8 mouse cellular contexts compared by ENCODE assay signal in genomic region chr5:151056920-151057294, GRCm38 (mm10).
DNase-seq lines count a peak whose midpoint lies in the region; ATAC-seq lines count a peak whose summit lies in the region.

No protein-coding gene starts in this region.

- no peak overlapping the region for H3K4me2 ChIP-seq in midbrain, embryonic 13.5 days (replicated peaks)
- H3K4me2 ChIP-seq in midbrain, embryonic 16.5 days (ENCODE audit: low read length): no peak overlapping the region
- no peak overlapping the region for H3K4me2 ChIP-seq in limb, embryonic 15.5 days
- no peak overlapping the region for H3K4me2 ChIP-seq in stomach, embryonic 16.5 days (ENCODE audit: low read depth, low read length)

- peak; percentile 28 to 29 for DNase-seq in heart, postnatal 14 days
- no peak for DNase-seq in spleen, adult 18-20 months
- DNase-seq in layer of hippocampus, adult 8-10 months (ENCODE audit: low spot score in 2 of 2): no peak

- intact Hi-C loops in heart, postnatal 14 days (cut with DNase I): loop anchor here (5.0 kb wide), 2 partner anchors 75 to 135 kb away; no protein-coding TSS in a partner anchor

- no peaks in the 10 kb centered on the region for H3K27me3 ChIP-seq in midbrain, embryonic 13.5 days
- no peaks in the 10 kb centered on the region for H3K27me3 ChIP-seq in midbrain, embryonic 16.5 days (ENCODE audit: control insufficient read depth, insufficient read depth, low read depth, low read length)
- no peaks in the 10 kb centered on the region for H3K27me3 ChIP-seq in limb, embryonic 15.5 days
- no peaks in the 10 kb centered on the region for H3K27me3 ChIP-seq in stomach, embryonic 16.5 days (ENCODE audit: control insufficient read depth, insufficient read depth, low read length)

- H3K9me3 ChIP-seq in midbrain, embryonic 13.5 days: no peaks in the 10 kb centered on the region
- H3K9me3 ChIP-seq in midbrain, embryonic 16.5 days (replicated peaks; ENCODE audit: control insufficient read depth, low read length, poor library complexity, severe bottlenecking): no peaks in the 10 kb centered on the region
- H3K9me3 ChIP-seq in limb, embryonic 15.5 days: no peaks in the 10 kb centered on the region
- H3K9me3 ChIP-seq in stomach, embryonic 16.5 days (replicated peaks; ENCODE audit: control insufficient read depth, low read length): peaks cover 4% of the 10 kb centered on the region

- H3K27ac ChIP-seq in midbrain, embryonic 13.5 days: peak overlapping the region; percentile 37; the same call in 1 of the 2 replicates
- no peak overlapping the region for H3K27ac ChIP-seq in midbrain, embryonic 16.5 days (ENCODE audit: low read length)
- no peak overlapping the region for H3K27ac ChIP-seq in limb, embryonic 15.5 days
- H3K27ac ChIP-seq in stomach, embryonic 16.5 days (ENCODE audit: low read length): peak overlapping the region; percentile 64

- WGBS in midbrain, embryonic 13.5 days: 77% methylated on average over 6 of the region's 6 CpGs
- 74% methylated on average over 6 of the region's 6 CpGs for WGBS in midbrain, embryonic 16.5 days
- 68% methylated on average over 6 of the region's 6 CpGs for WGBS in limb, embryonic 15.5 days
- 37% methylated on average over 6 of the region's 6 CpGs for WGBS in stomach, embryonic 16.5 days

- no peak; the same call in 1 of the 2 replicates for ATAC-seq in midbrain, embryonic 13.5 days
- no peak for ATAC-seq in midbrain, embryonic 16.5 days
- 0 out of 2 replicates have a peak, but pooled peaks have one; percentile 26 for ATAC-seq in limb, embryonic 15.5 days (ENCODE audit: insufficient number of reproducible peaks, low FRiP score, low TSS enrichment, low read depth)
- peak; percentile 62; the same call in 1 of the 2 replicates for ATAC-seq in stomach, embryonic 16.5 days (ENCODE audit: insufficient read depth, low FRiP score)
- ATAC-seq in megakaryocyte-erythroid progenitor cell, adult 5-6 weeks (replicated peaks; ENCODE audit: low FRiP score, low TSS enrichment, poor library complexity, severe bottlenecking): no peak

- H3K4me3 ChIP-seq in midbrain, embryonic 13.5 days (replicated peaks): no peak overlapping the region
- no peak overlapping the region for H3K4me3 ChIP-seq in midbrain, embryonic 16.5 days (ENCODE audit: low read depth, low read length)
- H3K4me3 ChIP-seq in limb, embryonic 15.5 days: no peak overlapping the region
- H3K4me3 ChIP-seq in stomach, embryonic 16.5 days (replicated peaks; ENCODE audit: low read length): no peak overlapping the region

- peaks cover 11% of the 10 kb centered on the region for H3K4me1 ChIP-seq in midbrain, embryonic 13.5 days (replicated peaks)
- peaks cover 3% of the 10 kb centered on the region; the same call in 1 of the 2 replicates for H3K4me1 ChIP-seq in midbrain, embryonic 16.5 days (ENCODE audit: control insufficient read depth, insufficient read depth, low read length)
- H3K4me1 ChIP-seq in limb, embryonic 15.5 days: peaks cover 25% of the 10 kb centered on the region
- H3K4me1 ChIP-seq in stomach, embryonic 16.5 days (ENCODE audit: control insufficient read depth, insufficient read depth, low read length): peaks cover 25% of the 10 kb centered on the region

- H3K9ac ChIP-seq in midbrain, embryonic 13.5 days (replicated peaks): no peak overlapping the region
- H3K9ac ChIP-seq in midbrain, embryonic 16.5 days (ENCODE audit: low read depth, low read length): no peak overlapping the region
- no peak overlapping the region for H3K9ac ChIP-seq in limb, embryonic 15.5 days
- no peak overlapping the region for H3K9ac ChIP-seq in stomach, embryonic 16.5 days (ENCODE audit: low read length)

- 0 out of 2 replicates have a peak, but pooled peaks cover 2% of the 10 kb centered on the region for H3K36me3 ChIP-seq in midbrain, embryonic 13.5 days
- no peaks in the 10 kb centered on the region for H3K36me3 ChIP-seq in midbrain, embryonic 16.5 days (ENCODE audit: control insufficient read depth, insufficient read depth, low read length)
- H3K36me3 ChIP-seq in limb, embryonic 15.5 days: peaks cover 15% of the 10 kb centered on the region
- peaks cover 15% of the 10 kb centered on the region for H3K36me3 ChIP-seq in stomach, embryonic 16.5 days (ENCODE audit: control insufficient read depth, insufficient read depth, low read length)

Comparison
In these comparisons a context has a peak if more than half of its experiments do, and no peak if none do; other contexts are left out.
1. H3K27ac ChIP-seq: peak in midbrain, embryonic 13.5 days (single experiment) and stomach, embryonic 16.5 days (single experiment); none in midbrain, embryonic 16.5 days (single experiment) and limb, embryonic 15.5 days (single experiment).
2. ATAC-seq: peak in limb, embryonic 15.5 days (single experiment) and stomach, embryonic 16.5 days (single experiment); none in midbrain, embryonic 13.5 days (single experiment), midbrain, embryonic 16.5 days (single experiment) and megakaryocyte-erythroid progenitor cell, adult 5-6 weeks (single experiment).
3. DNase-seq: peak in heart, postnatal 14 days (2 of 2); none in spleen, adult 18-20 months (0 of 2) and layer of hippocampus, adult 8-10 months (0 of 2).